Mouse (Mus musculus): ENCODE data around the gene Ncf4. TPM values are rescaled to one million over a fixed set of nuclear protein-coding genes. Genes with fewer than 3 reads are reported as not detected.
A peak's percentile ranks its signal among the peaks of the same experiment; 100 is the strongest.
"Not testable (repeated sequence)": the region's sequence is repeated elsewhere in the genome, so short reads cannot be mapped to it uniquely, and the experiment has no call there.

The Ncf4 gene
- polyA plus RNA-seq, 1 experiment from 2014 or later, result 1.9 TPM

DNA sequence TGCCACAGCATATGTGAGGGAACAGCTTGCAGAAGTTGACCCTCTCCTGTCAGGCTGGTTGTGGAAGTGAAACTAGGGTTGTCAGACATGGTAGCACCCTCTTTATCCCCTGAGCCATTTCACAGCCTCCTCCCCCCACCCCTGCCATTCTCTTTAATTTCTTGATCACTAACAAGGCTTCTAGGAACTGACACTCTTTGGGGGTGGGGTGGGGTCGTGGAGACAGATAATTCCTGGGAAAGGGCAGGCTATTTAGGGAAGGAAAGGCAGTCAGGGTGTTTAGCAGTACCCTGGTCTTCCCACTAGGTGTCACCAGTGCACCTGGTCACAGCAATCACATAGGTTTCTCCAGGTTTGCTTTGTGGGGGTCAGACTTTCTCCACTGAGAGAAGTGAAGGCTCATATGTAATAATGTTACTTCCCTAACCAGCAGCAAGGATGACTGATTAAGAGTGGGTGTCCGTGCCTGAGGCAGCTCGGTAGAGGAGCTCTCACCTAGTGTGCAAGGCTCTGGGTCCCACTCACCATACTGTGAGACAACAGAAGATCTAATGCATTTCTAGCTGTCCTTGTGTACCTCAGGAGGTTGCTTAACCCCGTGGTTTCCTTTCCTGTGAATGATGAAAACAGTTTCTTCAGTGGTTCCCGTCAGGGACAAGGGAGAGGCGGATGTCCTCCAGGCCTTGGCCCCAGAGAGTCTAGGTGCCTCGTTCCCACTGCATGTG lies 12.9 kb downstream of the Ncf4 start:
- 42% methylated on average over 7 of the region's 7 CpGs for WGBS
- no peak overlapping the region for H3K4me3 ChIP-seq
- H3K9ac ChIP-seq, result 0 out of 2 replicates have a peak overlapping the region, but pooled peaks have one; percentile 26
- peaks cover 8% of the 10 kb centered on the region; the same call in 1 of the 2 replicates for H3K27me3 ChIP-seq
- no peaks in the 10 kb centered on the region for H3K9me3 ChIP-seq
- 0 out of 2 replicates have a peak overlapping the region, but pooled peaks have one; percentile 18 for H3K27ac ChIP-seq (replicated peaks)
- 0 out of 2 replicates have a peak, but pooled peaks have one; percentile 36 for ATAC-seq (ENCODE audit: low read depth)
- no peaks in the 10 kb centered on the region; the same call in 1 of the 2 replicates for H3K4me1 ChIP-seq (replicated peaks)
- H3K4me2 ChIP-seq, result no peak overlapping the region
- no peaks in the 10 kb centered on the region for H3K36me3 ChIP-seq

DNA sequence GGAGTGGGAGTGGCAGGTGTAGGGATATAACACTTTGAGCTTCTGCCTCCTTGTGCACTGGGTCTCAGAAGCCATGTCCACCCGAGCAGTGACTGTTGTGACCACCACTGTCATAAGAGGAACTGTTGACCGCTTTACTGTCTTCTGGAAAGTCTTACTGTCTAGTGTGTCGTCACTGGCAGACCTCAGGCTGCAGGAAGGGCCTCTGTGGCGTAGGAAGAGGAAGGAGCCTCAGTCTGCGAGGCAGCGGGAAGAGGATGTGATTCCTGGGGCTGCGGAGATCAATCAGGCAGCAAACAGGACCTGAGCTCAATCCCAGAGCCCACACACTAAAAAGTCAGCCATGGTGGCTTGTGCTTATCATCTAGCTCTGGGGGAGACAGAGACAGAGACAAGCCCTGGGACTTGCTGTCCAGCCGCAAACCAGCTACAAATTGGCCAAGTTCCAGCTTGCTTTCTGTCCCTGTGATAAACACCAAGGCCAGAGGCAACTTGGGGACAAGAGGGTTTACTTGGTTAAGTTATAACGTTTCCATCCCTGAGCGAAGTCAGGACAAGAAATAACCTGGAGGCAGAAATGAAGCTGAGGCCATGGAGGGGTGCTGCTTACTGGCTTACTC lies 13.8 kb downstream of the Ncf4 start:
- H3K4me2 ChIP-seq, result no peak overlapping the region
- H3K4me1 ChIP-seq (replicated peaks), result no peaks in the 10 kb centered on the region; the same call in 1 of the 2 replicates
- H3K9me3 ChIP-seq, result no peaks in the 10 kb centered on the region
- H3K27me3 ChIP-seq, result peaks cover 8% of the 10 kb centered on the region; the same call in 1 of the 2 replicates
- no peak for ATAC-seq (ENCODE audit: low read depth)
- 80% methylated on average over 10 of the region's 10 CpGs for WGBS
- H3K36me3 ChIP-seq, result no peaks in the 10 kb centered on the region
- H3K9ac ChIP-seq, result no peak overlapping the region
- H3K27ac ChIP-seq (replicated peaks), result 0 out of 2 replicates have a peak overlapping the region, but pooled peaks have one; percentile 18
- H3K4me3 ChIP-seq, result no peak overlapping the region

DNA sequence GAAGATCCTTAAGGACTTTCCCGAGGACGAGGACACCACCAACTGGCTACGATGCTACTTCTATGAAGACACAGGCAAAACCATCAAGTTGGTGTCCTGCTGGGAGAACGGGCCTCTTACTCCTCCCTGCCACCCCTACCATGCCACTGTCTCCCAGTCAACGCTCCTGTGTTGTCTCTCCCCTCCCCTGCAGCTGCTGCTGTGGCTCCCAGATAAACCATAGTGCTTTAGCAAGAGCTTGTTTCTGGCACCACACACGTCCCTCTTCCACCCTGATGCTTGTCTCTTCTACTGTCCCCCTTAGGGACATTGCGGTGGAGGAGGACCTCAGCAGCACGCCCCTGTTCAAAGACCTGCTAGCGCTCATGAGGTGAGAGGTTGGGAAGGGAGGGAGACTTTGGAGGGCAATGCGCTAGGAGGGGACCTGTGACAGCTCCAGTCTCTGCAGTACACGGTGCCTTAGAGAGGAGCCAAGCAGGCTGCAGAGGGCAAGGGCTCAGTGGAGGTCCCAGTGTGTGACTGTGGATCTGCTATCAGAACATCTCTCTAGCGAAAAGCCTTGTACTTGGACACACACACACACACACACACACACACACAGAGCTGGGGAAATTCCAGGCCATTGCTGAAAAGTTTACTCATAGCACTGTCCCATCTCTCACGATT lies 16.2 kb downstream of the Ncf4 start:
- 74% methylated on average over 13 of the region's 13 CpGs for WGBS
- Histone ChIP-seq H3K4me1 (replicated peaks) (no peaks in the 10 kb centered on the region; the same call in 1 of the 2 replicates), H3K27ac (replicated peaks) (no peak overlapping the region)

DNA sequence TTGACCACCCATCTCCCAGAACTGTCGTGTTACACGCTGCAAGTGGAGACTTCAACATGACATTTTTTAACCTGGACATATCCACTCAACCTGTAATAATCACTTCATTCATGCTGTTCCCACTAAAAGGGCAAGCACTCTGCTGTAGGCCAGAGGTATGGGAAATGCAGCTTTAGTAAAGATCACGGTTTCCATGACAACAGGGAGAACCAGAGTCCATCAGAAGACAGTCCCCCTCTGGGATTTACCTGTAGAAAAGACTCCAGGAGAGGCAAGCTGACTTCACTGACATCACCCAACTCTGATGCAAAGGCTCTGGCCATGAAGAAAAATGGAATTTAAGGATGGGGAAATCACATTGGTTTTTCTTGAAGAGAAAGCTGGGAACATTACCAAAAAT lies 18.7 kb downstream of the Ncf4 start:
- H3K27ac ChIP-seq (replicated peaks), result no peak overlapping the region
- no peaks in the 10 kb centered on the region for H3K36me3 ChIP-seq
- 72% methylated on average over 3 of the region's 3 CpGs for WGBS
- H3K4me3 ChIP-seq, result no peak overlapping the region
- H3K9ac ChIP-seq, result no peak overlapping the region
- ATAC-seq (ENCODE audit: low read depth), result no peak
- H3K4me1 ChIP-seq (replicated peaks), result no peaks in the 10 kb centered on the region
- H3K27me3 ChIP-seq, result no peaks in the 10 kb centered on the region
- H3K4me2 ChIP-seq, result no peak overlapping the region
- no peaks in the 10 kb centered on the region for H3K9me3 ChIP-seq

More for the DNA sequence above, 16.2 kb downstream of the Ncf4 start:
- Histone ChIP-seq H3K36me3 (no peaks in the 10 kb centered on the region), H3K9ac (no peak overlapping the region), H3K9me3 (no peaks in the 10 kb centered on the region), H3K4me3 (no peak overlapping the region), H3K27me3 (no peaks in the 10 kb centered on the region), H3K4me2 (no peak overlapping the region)
- ATAC-seq (ENCODE audit: low read depth), result no peak

DNA sequence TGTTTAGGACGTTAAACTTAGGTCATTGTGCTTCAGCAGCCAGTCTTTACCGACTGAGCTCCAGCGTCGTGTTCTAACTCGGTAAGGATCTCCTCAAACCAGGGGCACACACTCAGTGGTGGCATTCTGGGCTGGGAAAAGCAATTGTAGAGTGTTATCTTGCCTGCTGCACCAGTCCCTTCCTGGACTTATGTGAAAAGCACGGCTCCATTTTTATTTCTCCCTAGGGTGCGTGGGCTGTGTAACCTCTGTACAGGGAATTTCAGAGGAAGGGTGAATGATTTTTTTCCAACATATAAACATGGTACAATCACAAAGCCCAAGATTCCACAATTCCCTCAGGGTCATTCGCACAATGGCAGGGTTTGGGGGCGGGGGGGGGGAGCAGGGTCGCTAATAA lies 22.8 kb downstream of the Ncf4 start:
- WGBS, result 82% methylated on average over 10 of the region's 10 CpGs
- H3K4me3 ChIP-seq, result no peak overlapping the region
- H3K27ac ChIP-seq (replicated peaks), result no peak overlapping the region
- H3K27me3 ChIP-seq, result no peaks in the 10 kb centered on the region
- no peak overlapping the region for H3K4me2 ChIP-seq
- no peaks in the 10 kb centered on the region for H3K9me3 ChIP-seq
- no peaks in the 10 kb centered on the region for H3K4me1 ChIP-seq (replicated peaks)
- ATAC-seq (ENCODE audit: low read depth), result no peak
- H3K9ac ChIP-seq, result no peak overlapping the region
- H3K36me3 ChIP-seq, result no peaks in the 10 kb centered on the region

DNA sequence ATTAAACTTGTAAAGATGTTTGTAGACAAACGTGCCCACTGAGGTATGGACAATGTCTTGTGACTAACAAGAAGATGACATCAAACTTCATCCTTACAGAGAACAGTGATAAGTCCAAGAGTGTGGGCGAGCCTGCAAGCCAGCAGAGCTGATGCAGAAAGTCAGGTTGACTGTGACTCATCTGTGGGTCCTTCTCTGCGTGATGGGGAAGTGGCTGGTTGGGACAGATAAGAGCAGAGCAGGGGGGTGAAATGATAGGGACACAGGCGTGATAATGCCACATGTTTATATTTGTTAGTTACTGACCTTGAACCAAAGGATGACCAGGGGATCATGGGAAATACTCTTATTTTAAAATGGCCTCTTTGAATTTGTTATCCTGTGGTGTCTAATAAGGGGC lies 23.3 kb downstream of the Ncf4 start:
- Histone ChIP-seq H3K27me3 (no peaks in the 10 kb centered on the region), H3K4me1 (replicated peaks) (no peaks in the 10 kb centered on the region), H3K36me3 (no peaks in the 10 kb centered on the region), H3K9ac (no peak overlapping the region), H3K27ac (replicated peaks) (no peak overlapping the region), H3K4me3 (no peak overlapping the region), H3K9me3 (no peaks in the 10 kb centered on the region), H3K4me2 (no peak overlapping the region)
- WGBS, result 81% methylated on average over 4 of the region's 4 CpGs
- no peak for ATAC-seq (ENCODE audit: low read depth)

DNA sequence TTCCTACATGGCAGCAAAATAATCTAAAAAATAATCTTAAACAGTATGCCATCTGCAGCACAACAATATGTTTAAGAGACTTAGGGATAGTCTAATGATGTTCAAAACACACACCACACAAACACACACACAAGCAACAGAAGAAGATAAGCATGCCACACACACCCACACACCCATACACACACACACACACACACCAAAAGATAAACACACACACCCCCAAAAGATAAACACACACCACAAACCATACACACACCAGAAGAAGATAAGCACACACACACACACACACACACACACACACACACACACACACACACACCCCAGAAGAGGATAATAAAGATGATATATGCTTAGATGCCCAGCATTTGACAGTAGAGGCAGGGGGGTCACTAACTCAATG lies 26.6 kb downstream of the Ncf4 start:
- ATAC-seq (ENCODE audit: low read depth), result no peak
- Histone ChIP-seq H3K4me2 (no peak overlapping the region), H3K4me1 (replicated peaks) (no peaks in the 10 kb centered on the region), H3K9ac (no peak overlapping the region), H3K9me3 (no peaks in the 10 kb centered on the region), H3K4me3 (no peak overlapping the region), H3K36me3 (no peaks in the 10 kb centered on the region), H3K27ac (replicated peaks) (no peak overlapping the region), H3K27me3 (no peaks in the 10 kb centered on the region)

DNA sequence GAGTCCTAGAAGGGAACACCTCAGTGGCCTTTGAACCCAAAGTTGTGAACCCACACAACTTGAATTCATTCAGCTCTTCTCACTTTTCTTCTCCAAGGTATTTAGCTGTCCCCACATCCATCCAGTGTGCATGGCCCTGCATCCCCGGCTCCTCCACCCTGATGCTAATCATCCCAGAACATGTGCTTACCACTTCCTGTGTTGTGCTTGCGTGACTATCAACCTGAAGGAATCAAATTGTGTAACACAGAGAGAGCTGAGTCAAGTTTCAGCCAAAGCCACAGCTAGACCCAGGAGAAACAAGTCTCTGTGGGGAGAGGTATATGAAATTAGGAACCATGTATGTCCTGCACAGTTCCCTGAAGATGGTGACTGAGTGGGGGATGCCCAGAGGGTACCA lies 33.7 kb downstream of the Ncf4 start:
- 90% methylated on average over 2 of the region's 2 CpGs for WGBS
- Histone ChIP-seq H3K4me2 (no peak overlapping the region), H3K9me3 (no peaks in the 10 kb centered on the region), H3K4me3 (no peak overlapping the region), H3K9ac (no peak overlapping the region), H3K27ac (replicated peaks) (no peak overlapping the region), H3K4me1 (replicated peaks) (no peaks in the 10 kb centered on the region), H3K36me3 (no peaks in the 10 kb centered on the region), H3K27me3 (no peaks in the 10 kb centered on the region)
- ATAC-seq (ENCODE audit: low read depth), result no peak

DNA sequence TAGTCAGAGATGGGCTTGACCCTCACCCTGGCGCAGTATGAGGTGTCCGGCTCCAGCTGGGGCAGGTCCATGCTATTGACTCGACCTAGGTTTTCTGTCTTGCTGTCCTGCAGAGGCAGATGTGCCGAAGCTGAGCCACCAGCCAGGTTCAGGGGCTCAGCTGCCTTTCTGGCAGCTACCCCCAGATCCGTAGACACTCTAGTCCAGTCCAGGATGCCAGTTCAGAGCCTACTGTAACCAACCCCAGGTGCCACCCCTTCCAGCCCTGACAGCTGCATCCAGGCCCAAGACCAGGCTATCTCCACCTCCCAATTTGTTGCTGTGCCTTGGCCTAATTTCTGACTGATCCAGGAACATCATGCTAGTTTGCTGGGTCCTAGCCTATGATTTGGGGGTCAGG lies 43.3 kb downstream of the Ncf4 start:
- H3K9ac ChIP-seq, result no peak overlapping the region
- no peaks in the 10 kb centered on the region for H3K9me3 ChIP-seq
- H3K4me1 ChIP-seq (replicated peaks), result no peaks in the 10 kb centered on the region; the same call in 1 of the 2 replicates
- no peak overlapping the region for H3K4me3 ChIP-seq
- WGBS, result 87% methylated on average over 5 of the region's 5 CpGs
- no peak overlapping the region for H3K27ac ChIP-seq (replicated peaks)
- no peak overlapping the region for H3K4me2 ChIP-seq
- no peaks in the 10 kb centered on the region for H3K27me3 ChIP-seq
- no peaks in the 10 kb centered on the region for H3K36me3 ChIP-seq
- ATAC-seq (ENCODE audit: low read depth), result no peak

DNA sequence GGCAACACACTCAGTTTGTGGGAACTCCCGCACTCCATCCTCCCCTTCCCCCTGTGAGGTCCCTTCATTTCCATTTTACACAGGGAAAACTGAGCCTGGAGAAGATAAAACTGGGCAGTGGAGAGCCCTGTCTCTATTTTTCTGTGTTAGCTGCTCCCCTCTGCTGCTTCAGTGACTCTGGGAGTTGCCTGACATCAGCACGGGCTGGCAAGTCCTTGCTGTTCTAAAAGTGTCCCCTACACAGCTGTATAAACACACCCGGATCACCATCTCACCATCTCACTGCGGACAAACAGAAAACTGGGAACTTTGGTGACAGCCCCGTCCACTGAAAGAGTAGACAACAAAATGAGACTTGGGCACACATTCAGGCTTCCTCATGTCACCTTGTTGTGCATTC lies 45.2 kb downstream of the Ncf4 start:
- not testable (repeated sequence) for H3K4me3 ChIP-seq; H3K27me3 ChIP-seq; H3K36me3 ChIP-seq; H3K9ac ChIP-seq; H3K4me2 ChIP-seq; H3K4me1 ChIP-seq (replicated peaks); H3K27ac ChIP-seq (replicated peaks); H3K9me3 ChIP-seq; ATAC-seq (ENCODE audit: low read depth)
- WGBS, result 76% methylated on average over 5 of the region's 5 CpGs

DNA sequence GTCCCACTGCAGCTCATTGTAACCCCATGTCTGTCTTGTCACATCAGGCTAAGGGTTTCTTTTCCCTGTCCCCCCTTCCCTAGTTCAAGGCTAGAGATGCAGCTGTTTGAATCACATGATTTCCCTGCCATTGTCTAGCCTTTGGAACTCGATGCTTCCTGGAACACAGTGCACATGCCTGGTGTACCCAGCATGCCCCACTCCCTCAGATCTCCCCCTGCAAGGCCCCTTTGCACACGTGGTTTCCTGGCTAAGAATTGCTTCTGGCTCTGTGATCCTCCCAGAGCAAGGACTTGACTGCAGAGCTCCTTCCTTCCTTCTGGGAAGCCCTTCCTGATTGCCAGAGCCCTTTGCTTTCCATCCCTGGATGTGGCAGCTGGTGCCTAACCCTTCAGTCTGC lies 48.6 kb downstream of the Ncf4 start:
- not testable (repeated sequence) for H3K4me1 ChIP-seq (replicated peaks); ATAC-seq (ENCODE audit: low read depth); H3K9ac ChIP-seq; H3K4me3 ChIP-seq; H3K9me3 ChIP-seq; H3K27ac ChIP-seq (replicated peaks); H3K36me3 ChIP-seq; H3K4me2 ChIP-seq; H3K27me3 ChIP-seq
- 9% methylated on average over 2 of the region's 2 CpGs for WGBS

DNA sequence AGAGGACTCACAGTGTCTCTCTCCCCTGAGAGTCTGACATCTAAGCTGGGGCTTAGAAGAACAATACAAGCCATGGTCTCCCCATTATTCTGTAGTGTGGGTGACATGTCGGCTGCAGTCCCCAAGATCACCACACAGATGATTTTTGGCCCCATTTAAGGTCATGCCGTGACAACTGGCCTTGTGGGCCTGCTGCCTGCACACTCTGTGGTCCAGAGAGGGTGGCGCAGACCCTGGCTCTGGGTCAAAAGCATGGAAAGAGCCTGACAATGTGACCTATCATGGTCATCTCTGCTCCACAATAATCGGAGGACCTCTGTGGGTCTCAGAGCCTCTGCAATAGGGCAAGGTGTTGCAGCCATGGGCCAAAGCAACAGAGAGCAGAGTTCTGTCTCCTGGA lies 49.1 kb downstream of the Ncf4 start:
- 81% methylated on average over 4 of the region's 4 CpGs for WGBS

More for the DNA sequence above, 49.1 kb downstream of the Ncf4 start:
- ATAC-seq (ENCODE audit: low read depth), result no peak
- Histone ChIP-seq H3K9me3 (no peaks in the 10 kb centered on the region), H3K27ac (replicated peaks) (no peak overlapping the region), H3K4me1 (replicated peaks) (no peaks in the 10 kb centered on the region; the same call in 1 of the 2 replicates), H3K4me2 (no peak overlapping the region), H3K27me3 (no peaks in the 10 kb centered on the region), H3K36me3 (no peaks in the 10 kb centered on the region), H3K9ac (no peak overlapping the region), H3K4me3 (no peak overlapping the region)

Data from neural tube, embryonic 13.5 days (tissue).